Mouse (Mus musculus) G1E (cell line): ENCODE measurements around the gene Peli3.

Source experiments
- CTCF ChIP-seq: IDR thresholded peaks from 2 replicates; pipeline ENCODE4 v1.5.1; 2012; ENCODE audit warnings: low read depth, low read length, inconsistent platforms, mixed read lengths
- POLR2AphosphoS5 ChIP-seq: IDR thresholded peaks from 2 replicates; pipeline ENCODE4 v1.6.1; 2012; ENCODE audit warnings: low read depth, low read length, inconsistent platforms; ENCODE audit not compliant: insufficient replicate concordance

GRCm38 (mm10) chr19:4916827-4917226, 26.1 kb downstream of the Peli3 start:
- TF ChIP-seq CTCF (no peak), POLR2AphosphoS5 (no peak)
